Mouse (Mus musculus): ENCODE measurements around the gene Ndufs7. TPM values are rescaled to one million over a fixed set of nuclear protein-coding genes. Genes with fewer than 3 reads are reported as not detected.

The Ndufs7 gene
- polyA plus RNA-seq (2012; rRNA removed) = 531 and 647 TPM in 2 replicates

DNA sequence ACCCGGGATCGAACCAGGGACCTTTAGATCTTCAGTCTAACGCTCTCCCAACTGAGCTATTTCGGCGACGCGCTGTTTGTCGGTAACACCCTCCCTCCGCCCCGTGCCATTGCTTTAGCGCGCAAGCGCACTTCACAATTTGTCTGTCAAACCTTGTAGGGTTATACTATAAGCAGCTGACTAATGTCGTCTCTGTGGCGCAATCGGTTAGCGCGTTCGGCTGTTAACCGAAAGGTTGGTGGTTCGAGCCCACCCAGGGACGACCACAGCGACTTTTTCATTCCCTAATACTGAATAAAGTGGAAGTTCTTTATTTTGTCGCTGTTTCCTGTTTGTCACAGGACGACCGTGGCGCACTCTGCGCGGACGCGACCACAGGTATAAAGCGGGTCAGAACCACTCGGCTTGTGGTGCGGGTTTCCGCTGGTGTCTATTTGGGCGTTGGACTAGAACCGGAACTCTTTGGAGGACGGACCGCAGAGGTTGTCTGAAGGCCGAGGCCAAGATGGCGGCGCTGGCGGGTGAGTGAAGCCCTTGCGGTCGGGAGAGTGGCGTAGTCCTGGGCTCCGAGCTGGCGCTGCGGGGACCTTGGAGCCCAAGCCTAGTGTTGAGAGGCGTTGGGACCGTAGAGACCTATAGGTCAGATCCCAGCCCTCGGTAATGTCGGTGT, at the start of gene Ndufs7:
TSS of gene Ndufs7 (plus strand) at position 151 of the 670 bp plus-strand sequence.
- H3K27ac ChIP-seq (ENCODE audit: control insufficient read depth, insufficient read depth, low read length) = peak within 1 kb of the TSS; percentile 67
- peaks cover under 1% of the 10 kb centered on the region for H3K36me3 ChIP-seq (ENCODE audit: control insufficient read depth, insufficient read depth, low read length)
- no peaks in the 10 kb centered on the region for H3K27me3 ChIP-seq (ENCODE audit: control insufficient read depth, insufficient read depth, low read length)
- TF ChIP-seq POLR2A (IDR thresholded peaks at IDR 0.05; ENCODE audit: control insufficient read depth, extremely low read depth, insufficient read depth, low read length, poor library complexity) (no peak), CTCF (IDR thresholded peaks at IDR 0.05; ENCODE audit: borderline replicate concordance, control insufficient read depth, extremely low read depth, insufficient read depth, low read length, poor library complexity) (0 out of 2 replicates have a peak, but pooled peaks have one; percentile 8)
- peak; percentile 93 for DNase-seq
- peak within 1 kb of the TSS; percentile 56 for H3K4me3 ChIP-seq (ENCODE audit: control insufficient read depth, insufficient read depth, low read length)
- peaks cover 11% of the 10 kb centered on the region for H3K4me1 ChIP-seq (replicated peaks; ENCODE audit: control insufficient read depth, insufficient read depth, low read length)
- under 1% methylated on average over 53 of the region's 53 CpGs for WGBS

DNA sequence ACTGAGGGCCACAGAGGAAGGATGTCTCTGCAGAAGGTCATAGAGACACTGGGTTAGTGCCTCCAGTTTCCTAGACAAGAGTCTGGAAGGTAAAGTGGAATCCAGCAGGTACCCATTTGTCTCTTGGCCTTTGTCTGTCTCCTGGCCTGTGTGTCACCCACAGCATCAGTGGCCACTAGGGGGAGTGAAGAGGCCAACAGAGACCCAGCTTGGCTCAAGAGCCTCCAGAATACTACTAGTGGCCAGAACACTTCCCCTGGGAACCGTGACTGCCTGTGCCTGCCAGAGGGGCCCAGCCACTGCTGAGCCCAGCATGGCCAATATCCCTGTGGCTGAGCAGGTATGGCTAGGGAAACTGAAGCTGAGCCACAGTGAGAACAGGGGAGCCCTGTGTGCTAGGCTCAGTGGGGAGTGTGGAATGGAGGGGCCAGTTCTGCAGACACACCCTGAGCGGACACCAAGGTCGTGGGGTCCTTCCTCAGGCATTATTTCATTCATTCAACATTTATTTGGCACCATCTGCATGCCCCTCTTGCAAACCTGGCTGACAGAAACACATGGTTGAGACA, 49.4 kb upstream of the Ndufs7 start:
- H3K27ac ChIP-seq (ENCODE audit: control insufficient read depth, insufficient read depth, low read length) = no peak overlapping the region
- 49% methylated on average over 3 of the region's 3 CpGs for WGBS
- no peak overlapping the region for H3K4me3 ChIP-seq (ENCODE audit: control insufficient read depth, insufficient read depth, low read length)
- DNase-seq = peak; percentile 85
- no peaks in the 10 kb centered on the region for H3K4me1 ChIP-seq (replicated peaks; ENCODE audit: control insufficient read depth, insufficient read depth, low read length)
- H3K27me3 ChIP-seq (ENCODE audit: control insufficient read depth, insufficient read depth, low read length) = no peaks in the 10 kb centered on the region
- TF ChIP-seq POLR2A (IDR thresholded peaks at IDR 0.05; ENCODE audit: control insufficient read depth, extremely low read depth, insufficient read depth, low read length, poor library complexity) (no peak), CTCF (IDR thresholded peaks at IDR 0.05; ENCODE audit: borderline replicate concordance, control insufficient read depth, extremely low read depth, insufficient read depth, low read length, poor library complexity) (peak; percentile 80; the same call in 1 of the 2 replicates)
- no peaks in the 10 kb centered on the region for H3K36me3 ChIP-seq (ENCODE audit: control insufficient read depth, insufficient read depth, low read length)

DNA sequence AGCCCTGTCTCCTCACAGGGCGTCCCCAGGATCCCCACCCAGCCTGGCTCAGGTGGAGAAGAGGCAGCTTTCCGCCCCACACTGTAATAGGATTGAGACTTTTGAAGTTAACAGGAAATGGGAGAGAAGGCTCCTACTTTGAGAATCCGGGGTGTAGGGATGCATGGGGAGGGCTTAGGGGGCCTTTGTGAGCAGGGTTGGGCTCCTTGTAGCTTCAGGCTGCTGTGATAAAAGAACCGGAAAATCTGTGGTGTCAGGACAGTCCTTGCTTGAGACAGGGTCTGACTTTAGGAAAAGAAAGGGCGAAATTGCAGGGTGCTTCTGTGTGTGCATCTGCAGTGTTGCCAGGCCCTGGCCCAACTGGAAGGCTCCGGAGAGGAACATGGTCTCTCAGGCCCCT, 48.4 kb upstream of the Ndufs7 start:
- H3K27ac ChIP-seq (ENCODE audit: control insufficient read depth, insufficient read depth, low read length) = no peak overlapping the region
- no peak overlapping the region for H3K4me3 ChIP-seq (ENCODE audit: control insufficient read depth, insufficient read depth, low read length)
- WGBS = 85% methylated on average over 6 of the region's 6 CpGs
- TF ChIP-seq POLR2A (IDR thresholded peaks at IDR 0.05; ENCODE audit: control insufficient read depth, extremely low read depth, insufficient read depth, low read length, poor library complexity) = no peak
- no peak for TF ChIP-seq CTCF (IDR thresholded peaks at IDR 0.05; ENCODE audit: borderline replicate concordance, control insufficient read depth, extremely low read depth, insufficient read depth, low read length, poor library complexity)
- H3K36me3 ChIP-seq (ENCODE audit: control insufficient read depth, insufficient read depth, low read length) = no peaks in the 10 kb centered on the region
- H3K4me1 ChIP-seq (replicated peaks; ENCODE audit: control insufficient read depth, insufficient read depth, low read length) = no peaks in the 10 kb centered on the region
- no peaks in the 10 kb centered on the region for H3K27me3 ChIP-seq (ENCODE audit: control insufficient read depth, insufficient read depth, low read length)
- no peak for DNase-seq

DNA sequence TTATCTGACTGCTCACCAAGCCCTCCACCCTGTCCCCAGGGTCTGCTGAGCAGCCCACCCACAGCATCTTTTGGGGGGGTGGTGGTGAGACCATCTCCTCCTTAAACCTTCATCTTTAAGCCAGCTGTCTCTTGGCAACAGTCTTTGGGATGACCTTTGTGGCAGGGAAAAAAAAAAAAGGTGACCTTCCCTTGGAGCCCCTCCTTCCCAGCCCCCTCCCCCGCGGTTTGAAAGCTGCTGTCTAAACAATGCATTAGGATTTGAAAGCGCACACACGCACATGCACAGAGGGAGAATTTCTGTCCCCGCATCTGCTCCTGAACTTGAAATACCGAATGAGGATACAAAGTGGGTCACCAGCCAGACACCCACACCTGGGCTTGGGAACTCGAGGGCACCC, 44.9 kb upstream of the Ndufs7 start:
- WGBS = 79% methylated on average over 7 of the region's 7 CpGs
- Histone ChIP-seq H3K36me3 (ENCODE audit: control insufficient read depth, insufficient read depth, low read length) (no peaks in the 10 kb centered on the region), H3K4me3 (ENCODE audit: control insufficient read depth, insufficient read depth, low read length) (no peak overlapping the region), H3K27me3 (ENCODE audit: control insufficient read depth, insufficient read depth, low read length) (no peaks in the 10 kb centered on the region), H3K4me1 (replicated peaks; ENCODE audit: control insufficient read depth, insufficient read depth, low read length) (no peaks in the 10 kb centered on the region), H3K27ac (ENCODE audit: control insufficient read depth, insufficient read depth, low read length) (no peak overlapping the region)
- no peak for DNase-seq
- no peak for TF ChIP-seq CTCF (IDR thresholded peaks at IDR 0.05; ENCODE audit: borderline replicate concordance, control insufficient read depth, extremely low read depth, insufficient read depth, low read length, poor library complexity)
- TF ChIP-seq POLR2A (IDR thresholded peaks at IDR 0.05; ENCODE audit: control insufficient read depth, extremely low read depth, insufficient read depth, low read length, poor library complexity) = no peak

DNA sequence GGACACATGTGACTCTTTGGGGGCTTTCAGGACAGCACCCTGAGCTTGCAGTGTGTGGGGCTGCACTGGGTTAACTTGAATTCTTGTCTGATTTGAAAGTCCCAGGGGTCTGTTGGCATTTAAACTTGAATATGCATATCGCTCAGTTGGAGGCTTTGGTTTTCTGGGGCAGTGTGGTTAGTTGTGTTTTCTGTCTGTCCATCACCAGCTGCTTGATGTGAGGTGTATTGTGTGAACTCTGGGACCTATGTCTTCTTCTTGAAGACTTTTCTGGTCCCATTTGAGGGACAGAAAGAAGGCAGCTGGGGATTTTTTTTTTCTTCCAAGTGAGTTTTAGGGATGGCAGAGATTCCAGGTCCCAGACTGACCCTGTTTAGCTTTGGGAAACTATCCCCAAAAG, 41.7 kb upstream of the Ndufs7 start:
- H3K27ac ChIP-seq (ENCODE audit: control insufficient read depth, insufficient read depth, low read length) = no peak overlapping the region
- no peak overlapping the region for H3K4me3 ChIP-seq (ENCODE audit: control insufficient read depth, insufficient read depth, low read length)
- peaks cover under 1% of the 10 kb centered on the region; the same call in 1 of the 2 replicates for H3K4me1 ChIP-seq (replicated peaks; ENCODE audit: control insufficient read depth, insufficient read depth, low read length)
- H3K27me3 ChIP-seq (ENCODE audit: control insufficient read depth, insufficient read depth, low read length) = no peaks in the 10 kb centered on the region
- no peaks in the 10 kb centered on the region for H3K36me3 ChIP-seq (ENCODE audit: control insufficient read depth, insufficient read depth, low read length)
- WGBS = 95% methylated on average over 1 of the region's 1 CpGs
- no peak for DNase-seq
- no peak for TF ChIP-seq POLR2A (IDR thresholded peaks at IDR 0.05; ENCODE audit: control insufficient read depth, extremely low read depth, insufficient read depth, low read length, poor library complexity)
- TF ChIP-seq CTCF (IDR thresholded peaks at IDR 0.05; ENCODE audit: borderline replicate concordance, control insufficient read depth, extremely low read depth, insufficient read depth, low read length, poor library complexity) = no peak

DNA sequence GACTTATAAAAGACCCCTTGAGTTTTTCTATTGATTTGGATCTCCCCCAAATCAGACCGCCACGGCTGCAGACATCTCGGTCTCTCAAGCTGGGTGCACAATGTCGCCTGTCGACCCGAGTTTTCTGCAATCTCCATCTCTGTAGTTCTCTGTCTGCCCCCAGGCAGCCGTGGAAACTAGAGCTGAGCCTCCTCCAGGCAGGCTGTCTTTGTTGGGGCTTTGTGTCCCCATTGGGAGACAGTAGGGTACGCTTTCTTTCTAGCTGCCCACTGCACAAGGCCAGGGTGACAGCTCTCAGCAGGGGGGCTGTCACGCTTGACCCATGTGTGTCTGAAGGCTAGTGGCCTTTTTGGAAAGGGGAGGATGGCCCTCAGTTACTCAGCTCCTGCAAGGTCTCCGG, 41.2 kb upstream of the Ndufs7 start:
- no peaks in the 10 kb centered on the region for H3K27me3 ChIP-seq (ENCODE audit: control insufficient read depth, insufficient read depth, low read length)
- DNase-seq = no peak
- no peaks in the 10 kb centered on the region for H3K36me3 ChIP-seq (ENCODE audit: control insufficient read depth, insufficient read depth, low read length)
- TF ChIP-seq CTCF (IDR thresholded peaks at IDR 0.05; ENCODE audit: borderline replicate concordance, control insufficient read depth, extremely low read depth, insufficient read depth, low read length, poor library complexity) (no peak), POLR2A (IDR thresholded peaks at IDR 0.05; ENCODE audit: control insufficient read depth, extremely low read depth, insufficient read depth, low read length, poor library complexity) (no peak)
- H3K4me3 ChIP-seq (ENCODE audit: control insufficient read depth, insufficient read depth, low read length) = no peak overlapping the region
- H3K4me1 ChIP-seq (replicated peaks; ENCODE audit: control insufficient read depth, insufficient read depth, low read length) = peaks cover 3% of the 10 kb centered on the region; the same call in 1 of the 2 replicates
- WGBS = 92% methylated on average over 10 of the region's 10 CpGs
- H3K27ac ChIP-seq (ENCODE audit: control insufficient read depth, insufficient read depth, low read length) = no peak overlapping the region

Measured in thymus, adult 2 months (tissue).